Mouse (Mus musculus) heart, adult 2 months (tissue): ENCODE results near the gene Acvrl1. TPM values are rescaled to one million over a fixed set of nuclear protein-coding genes. Genes with fewer than 3 reads are reported as not detected.
A peak's percentile ranks its signal among the peaks of the same experiment; 100 is the strongest.

Experiments used
- DNase-seq, 2 experiments: peaks; one replicate each; pipeline ENCODE4 v3.0.0; 2021
- H3K27ac ChIP-seq: fragments of 200-600 bp; 2 replicates; pipeline ENCODE4 v1.8.1; 2022
- H3K27me3 ChIP-seq: fragments of 200-500 bp; 2 replicates; pipeline ENCODE4 v1.6.1; 2012; ENCODE audit warnings: mild to moderate bottlenecking, low read length, inconsistent platforms, mixed read lengths; ENCODE audit not compliant: control insufficient read depth, insufficient read depth
- H3K36me3 ChIP-seq: fragments of 200-500 bp; 2 replicates; pipeline ENCODE4 v1.6.1; 2012; ENCODE audit warnings: low read length, inconsistent platforms; ENCODE audit not compliant: control insufficient read depth, insufficient read depth
- H3K4me1 ChIP-seq: fragments of 200-500 bp; 2 replicates; pipeline ENCODE4 v1.6.1; 2011; ENCODE audit warnings: low read length; ENCODE audit not compliant: control insufficient read depth, insufficient read depth
- H3K4me3 ChIP-seq: fragments of 200-600 bp; 2 replicates; pipeline ENCODE4 v1.8.1; 2022
- H3K79me2 ChIP-seq: fragments of 200-500 bp; replicated peaks from 2 replicates; pipeline ENCODE4 v1.6.1; 2012; ENCODE audit warnings: mild to moderate bottlenecking, inconsistent platforms, low read length, moderate library complexity, mixed read lengths; ENCODE audit not compliant: control insufficient read depth, insufficient read depth
- H3K9ac ChIP-seq: fragments of 200-500 bp; 2 replicates; pipeline ENCODE4 v1.6.1; 2012; ENCODE audit warnings: low read depth, mild to moderate bottlenecking, control low read depth, inconsistent platforms, low read length, mixed read lengths
- CTCF ChIP-seq: fragments of 200-600 bp; IDR thresholded peaks from 2 replicates; pipeline ENCODE4 v1.8.1; 2022; ENCODE audit warnings: antibody characterized with exemption, mild to moderate bottlenecking, moderate library complexity
- EP300 ChIP-seq: fragments of 200-500 bp; IDR thresholded peaks from 2 replicates; pipeline ENCODE4 v1.6.1; 2011; ENCODE audit warnings: low read depth, low read length, control low read depth; ENCODE audit not compliant: insufficient read depth
- POLR2A ChIP-seq: fragments of 200-500 bp; IDR thresholded peaks from 2 replicates; pipeline ENCODE4 v1.6.1; 2011; ENCODE audit warnings: mild to moderate bottlenecking, low read depth, low read length, control low read depth; ENCODE audit not compliant: insufficient read depth
- WGBS: fragments of 180-500 bp; shearing (Covaris S2); methylation state at CpG from one replicate; pipeline ENCODE4 v1.1.7; 2018; 5-methylcytosine and 5-hydroxymethylcytosine counted together
- intact Hi-C: fragments of 180-260 bp; cut with DNase I; formaldehyde crosslinking; loops from one replicate; pipeline ENCODE4 v1.15.1; 2025
- polyA plus RNA-seq: library from polyadenylated mRNA; depleted of rRNA; stranded (reverse); fragments of >200 nt; gene quantifications from 2 replicates; pipeline ENCODE4 v1.2.3, GENCODE M21; 2012
- total RNA-seq, 2 experiments: library from RNA; stranded (reverse); gene quantifications; 2 replicates each; pipeline ENCODE4 v1.2.3; 2021

Acvrl1 gene
- total and polyA plus RNA-seq, 3 experiments = 24.1 to 35.0 (median 29.5) TPM

GRCm38 (mm10) chr15:101140587-101140986 is 12.3 kb downstream of the Acvrl1 start:
- 42% methylated on average over 6 of the region's 6 CpGs for WGBS
- no peak for DNase-seq
- TF ChIP-seq CTCF = no peak
- no peak for TF ChIP-seq EP300
- no peak for TF ChIP-seq POLR2A
- intact Hi-C loops = loop anchor here (2.0 kb wide), 1 partner anchor 60 kb away; no protein-coding TSS in a partner anchor
- no peaks in the 10 kb centered on the region for H3K79me2 ChIP-seq
- peak overlapping the region; percentile 34; the same call in 1 of the 2 replicates for H3K27ac ChIP-seq
- H3K4me3 ChIP-seq = no peak overlapping the region
- H3K4me1 ChIP-seq = peaks cover 20% of the 10 kb centered on the region
- H3K9ac ChIP-seq = no peak overlapping the region
- H3K27me3 ChIP-seq = no peaks in the 10 kb centered on the region
- no peaks in the 10 kb centered on the region; the same call in 1 of the 2 replicates for H3K36me3 ChIP-seq

- no peaks in the 10 kb centered on the region for H3K79me2 ChIP-seq
- peak; percentile 68 to 73 for DNase-seq
- H3K9ac ChIP-seq = no peak overlapping the region
- whole genome bisulfite sequencing = 19% methylated on average over 12 of the region's 14 CpGs
- peaks cover 22% of the 10 kb centered on the region for H3K4me1 ChIP-seq
- H3K27me3 ChIP-seq = no peaks in the 10 kb centered on the region
- intact Hi-C loops = loop anchor here (2.0 kb wide), 1 partner anchor 60 kb away; no protein-coding TSS in a partner anchor
- peak overlapping the region; percentile 34; the same call in 1 of the 2 replicates for H3K27ac ChIP-seq
- no peaks in the 10 kb centered on the region; the same call in 1 of the 2 replicates for H3K36me3 ChIP-seq
- TF ChIP-seq CTCF (no peak), POLR2A (0 out of 2 replicates have a peak, but pooled peaks have one; percentile 8)
- no peak overlapping the region for H3K4me3 ChIP-seq
Measured at GRCm38 (mm10) chr15:101141061-101141541, 12.8 kb downstream of the Acvrl1 start.

GRCm38 (mm10) chr15:101142672-101143071 is 14.3 kb downstream of the Acvrl1 start:
- peak in 1 of 2 experiments; percentile 28 for DNase-seq
- intact Hi-C loops = no loop called here
- TF ChIP-seq EP300 = no peak
- TF ChIP-seq POLR2A = no peak
- Histone ChIP-seq H3K79me2 (no peaks in the 10 kb centered on the region), H3K4me1 (peaks cover 32% of the 10 kb centered on the region), H3K27me3 (no peaks in the 10 kb centered on the region), H3K27ac (no peak overlapping the region), H3K36me3 (no peaks in the 10 kb centered on the region; the same call in 1 of the 2 replicates), H3K4me3 (no peak overlapping the region), H3K9ac (no peak overlapping the region)
- WGBS = 76% methylated on average over 8 of the region's 8 CpGs

- no peaks in the 10 kb centered on the region for H3K27me3 ChIP-seq
- TF ChIP-seq POLR2A (no peak), CTCF (no peak), EP300 (0 out of 2 replicates have a peak, but pooled peaks have one; percentile 11)
- peaks cover 35% of the 10 kb centered on the region for H3K4me1 ChIP-seq
- intact Hi-C loops = no loop called here
- H3K36me3 ChIP-seq = no peaks in the 10 kb centered on the region; the same call in 1 of the 2 replicates
- no peak overlapping the region for H3K4me3 ChIP-seq
- peak overlapping the region; percentile 54 for H3K27ac ChIP-seq
- 39% methylated on average over 8 of the region's 8 CpGs for WGBS
- H3K79me2 ChIP-seq = no peaks in the 10 kb centered on the region
- H3K9ac ChIP-seq = no peak overlapping the region
- peak; percentile 74 to 87 for DNase-seq
Measured at GRCm38 (mm10) chr15:101143494-101143893, 15.2 kb downstream of the Acvrl1 start.

DNA sequence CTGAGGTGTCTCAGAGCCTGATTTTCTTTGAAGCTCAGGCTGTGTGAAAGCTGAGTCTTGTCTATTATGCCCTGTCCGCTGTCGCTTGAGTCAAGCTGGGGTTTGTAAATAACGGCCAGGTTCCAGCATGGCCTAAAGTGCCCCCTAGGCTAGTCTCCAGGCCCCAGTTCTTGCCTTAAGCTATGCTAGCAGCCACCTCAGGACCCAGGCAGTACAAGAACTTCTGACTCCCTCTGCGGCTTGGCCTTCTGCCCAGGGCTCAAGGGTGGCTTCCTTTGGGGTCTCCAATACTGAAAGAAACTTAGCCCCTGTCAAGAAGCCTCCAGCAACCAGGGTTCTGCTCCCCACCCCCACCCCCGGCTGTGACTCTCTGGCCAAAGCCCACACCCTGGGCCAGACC is 15.9 kb downstream of the Acvrl1 start:
- Histone ChIP-seq H3K4me3 (no peak overlapping the region), H3K79me2 (no peaks in the 10 kb centered on the region), H3K27ac (peak overlapping the region; percentile 54), H3K4me1 (peaks cover 34% of the 10 kb centered on the region), H3K27me3 (no peaks in the 10 kb centered on the region), H3K36me3 (no peaks in the 10 kb centered on the region; the same call in 1 of the 2 replicates), H3K9ac (no peak overlapping the region)
- no peak for TF ChIP-seq POLR2A
- TF ChIP-seq EP300 = no peak
- no peak for TF ChIP-seq CTCF
- peak in 1 of 2 experiments; percentile 35 for DNase-seq
- intact Hi-C loops = loop anchor here (2.0 kb wide), 1 partner anchor 13 kb away; no protein-coding TSS in a partner anchor
- 68% methylated on average over 5 of the region's 5 CpGs for WGBS

- Histone ChIP-seq H3K4me1 (peaks cover 31% of the 10 kb centered on the region), H3K4me3 (no peak overlapping the region), H3K9ac (no peak overlapping the region), H3K27ac (peak overlapping the region; percentile 62), H3K79me2 (no peaks in the 10 kb centered on the region), H3K36me3 (no peaks in the 10 kb centered on the region; the same call in 1 of the 2 replicates), H3K27me3 (no peaks in the 10 kb centered on the region)
- intact Hi-C loops = loop anchor here (1.0 to 2.0 kb wide), 3 partner anchors 14 to 31 kb away; no protein-coding TSS in a partner anchor
- WGBS = 62% methylated on average over 8 of the region's 8 CpGs
- DNase-seq = peak; percentile 34 to 39
- TF ChIP-seq CTCF = no peak
Measured at GRCm38 (mm10) chr15:101144779-101145178, 16.5 kb downstream of the Acvrl1 start.
